Mouse (Mus musculus): ENCODE data around the gene Ubb.

The Ubb gene

DNA sequence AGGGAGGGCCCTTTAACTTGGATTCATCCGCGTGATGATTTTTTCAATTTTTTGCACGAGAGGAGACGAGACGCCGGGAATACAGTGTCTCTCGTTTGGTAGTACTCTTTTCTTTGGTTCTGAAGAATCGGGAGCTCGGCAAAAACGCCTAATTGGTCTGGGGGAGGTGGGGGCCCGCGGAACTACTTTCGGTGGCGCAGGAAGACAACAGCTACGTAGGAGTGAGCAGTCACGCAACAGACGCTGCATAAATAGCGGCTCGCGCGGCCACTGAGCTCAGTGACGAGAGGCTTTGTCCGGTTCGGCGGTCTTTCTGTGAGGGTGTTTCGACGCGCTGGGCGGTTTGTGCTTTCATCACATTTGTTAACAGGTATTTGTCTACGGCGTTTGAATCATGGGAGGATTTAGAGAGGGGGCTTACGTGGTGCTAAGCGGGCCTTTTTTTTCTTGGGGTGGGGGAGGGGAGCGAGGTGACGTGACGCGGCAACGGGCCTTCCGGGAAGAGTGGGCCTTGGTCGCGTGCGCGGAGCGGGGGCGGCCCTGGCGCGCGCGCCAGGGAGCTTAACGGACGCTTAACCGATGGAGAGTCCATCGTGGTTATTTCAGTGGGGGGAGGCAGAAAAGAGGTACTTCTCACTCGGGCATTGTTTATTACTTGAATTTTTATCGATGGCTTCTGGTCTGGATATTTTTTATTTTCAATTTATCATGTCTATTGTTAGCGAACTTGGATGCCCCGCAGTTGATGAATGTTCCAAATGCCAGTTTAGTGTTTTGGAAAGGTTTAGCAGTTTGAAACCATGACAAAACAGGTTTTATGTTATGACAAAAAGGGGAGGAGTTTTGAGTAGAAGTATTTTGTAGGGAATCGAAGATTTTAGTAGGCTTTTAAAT lies 502 bp downstream of the Ubb start:
- peak; percentile 80 to 89 for DNase-seq

DNA sequence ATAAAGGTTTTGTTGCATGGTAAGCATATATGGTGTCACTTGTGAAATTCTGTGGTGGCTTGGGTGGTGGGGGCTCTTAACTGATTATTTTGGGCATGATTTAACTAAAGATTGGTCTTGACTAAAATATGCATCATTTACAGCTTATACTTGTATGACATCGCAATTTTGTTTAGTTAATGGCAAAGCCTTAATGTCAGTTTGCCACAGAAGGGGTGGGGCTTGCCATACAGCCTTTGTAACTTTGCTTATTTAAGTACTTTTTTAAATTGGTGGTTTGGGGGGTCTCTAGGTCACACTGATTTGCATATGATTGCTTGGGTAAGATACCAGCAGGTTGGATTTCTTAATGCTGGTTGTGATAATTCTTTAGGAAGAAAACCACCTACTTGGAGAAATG lies 2.2 kb downstream of the Ubb start:
- DNase-seq, result no peak

DNA sequence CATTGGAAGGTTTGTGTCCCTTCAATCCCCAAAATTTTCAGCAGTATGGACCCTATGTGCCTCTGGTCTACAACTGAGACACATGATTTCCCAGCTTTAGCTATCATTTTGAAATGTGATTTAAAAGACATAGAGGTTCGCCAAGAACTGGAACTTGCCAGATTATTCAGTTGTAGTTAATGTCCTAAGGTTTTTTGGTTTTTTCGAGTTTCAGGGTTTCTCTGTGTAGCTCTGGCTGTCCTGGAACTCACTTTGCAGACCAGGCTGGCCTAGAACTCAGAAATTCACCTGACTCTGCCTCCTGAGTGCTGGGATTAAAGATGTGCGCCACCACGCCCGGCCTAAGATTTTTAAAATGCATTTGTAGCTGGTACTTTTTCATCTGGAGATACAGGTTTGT lies 2.7 kb downstream of the Ubb start:
- DNase-seq, result no peak

DNA sequence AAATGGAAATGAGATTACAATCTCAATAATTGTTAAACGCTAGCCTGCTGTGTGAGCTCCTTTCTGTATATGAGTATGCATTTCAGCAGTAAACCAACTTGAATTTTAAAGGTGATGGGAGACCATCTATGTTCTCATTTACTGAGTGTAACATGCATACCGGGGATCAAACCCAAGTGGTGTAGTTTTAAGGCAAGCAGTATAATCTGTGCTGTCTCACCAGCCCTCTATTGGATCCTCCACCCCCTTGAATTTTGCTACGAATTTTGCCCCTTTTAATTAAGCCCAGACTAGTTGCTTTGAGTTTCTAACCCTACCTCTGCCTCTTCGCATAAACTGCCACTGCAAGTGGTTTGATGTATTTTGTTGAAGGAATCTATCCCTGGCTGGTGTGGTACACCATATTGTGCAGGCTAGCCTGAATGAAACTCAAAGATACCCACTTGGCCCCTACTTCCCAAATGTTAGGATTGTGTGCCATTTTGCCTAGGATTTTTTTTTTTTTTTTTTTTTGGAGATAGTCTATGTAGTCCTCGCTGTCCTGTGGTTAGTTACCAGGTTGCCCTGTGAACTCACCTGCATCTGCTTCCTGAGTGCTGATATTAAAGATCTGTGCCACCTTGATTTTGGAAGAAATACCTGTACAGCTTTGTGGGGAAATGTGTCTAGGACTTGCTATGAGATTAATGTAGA lies 3.3 kb downstream of the Ubb start:
- DNase-seq, result no peak

DNA sequence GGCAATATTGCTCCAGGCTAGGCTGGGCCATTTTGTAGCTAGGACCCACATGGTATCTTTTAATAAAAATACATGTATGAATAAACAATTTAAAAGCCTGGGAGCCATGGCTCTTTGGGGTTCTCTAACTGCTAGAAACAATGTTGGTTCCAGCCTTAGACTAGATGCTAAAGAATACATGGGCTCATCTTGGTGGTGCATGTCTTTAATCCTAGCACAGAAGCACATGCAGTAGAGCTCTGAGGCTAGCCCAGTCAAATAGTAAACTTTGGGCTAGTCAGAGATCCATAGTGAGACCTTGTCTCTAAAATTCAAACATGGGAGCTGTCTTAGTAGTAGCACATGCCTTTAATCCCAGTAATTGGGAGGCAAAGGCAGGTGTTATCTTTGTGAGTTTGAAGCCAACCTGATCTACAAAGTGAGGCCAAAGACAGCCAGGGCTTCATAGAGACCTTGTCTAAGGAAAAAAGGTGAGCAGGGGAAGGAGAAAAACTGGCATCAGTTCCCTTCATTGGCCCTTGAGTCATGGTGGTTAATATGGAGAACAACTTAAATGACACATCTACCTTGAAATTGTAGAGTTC lies 4.1 kb downstream of the Ubb start:
- DNase-seq, result no peak

DNA sequence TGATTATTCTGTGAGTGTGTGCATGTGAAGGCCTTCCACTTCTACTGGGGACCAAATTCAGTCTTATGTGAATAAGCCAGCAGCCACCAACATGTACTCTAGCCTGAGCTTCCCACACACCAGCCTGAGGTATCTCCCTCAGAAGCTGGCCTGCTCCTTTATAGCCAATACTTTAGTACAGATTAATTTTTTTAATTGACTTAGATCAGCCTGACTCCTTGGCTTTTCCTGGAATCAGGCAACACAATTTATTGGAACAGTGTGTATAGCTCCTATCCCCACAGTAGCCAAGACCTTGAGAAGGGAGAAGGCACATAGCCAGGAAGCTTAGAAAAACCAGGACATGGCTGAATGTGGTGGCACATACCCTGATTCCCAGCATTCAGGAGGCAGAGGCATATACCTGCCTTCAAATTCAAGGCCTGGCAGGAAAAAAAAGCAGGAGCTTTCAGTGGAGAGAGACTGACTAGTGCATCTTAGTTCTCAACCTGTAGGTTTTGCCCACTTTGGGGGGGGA lies 5.0 kb downstream of the Ubb start:
- DNase-seq, result no peak

DNA sequence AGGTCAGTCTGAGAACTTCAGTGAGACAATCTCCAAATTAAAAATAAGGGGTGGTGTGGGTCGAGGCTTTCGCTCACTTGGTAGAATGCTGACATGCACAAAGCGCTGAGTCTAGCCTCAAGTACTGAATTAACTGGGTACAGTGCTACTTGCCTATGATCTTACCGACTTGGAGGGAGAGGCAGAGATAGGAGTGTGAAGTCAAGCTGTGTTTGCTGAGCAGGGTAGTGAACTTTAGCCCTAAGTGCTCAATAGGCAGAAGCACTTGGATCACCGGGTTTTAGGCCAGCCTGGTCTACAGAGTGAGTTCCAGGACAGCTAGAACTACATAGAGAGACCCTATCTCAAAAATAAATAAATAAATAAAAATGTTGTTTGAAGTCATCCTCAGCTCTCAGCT lies 6.2 kb downstream of the Ubb start:
- no peak for DNase-seq

DNA sequence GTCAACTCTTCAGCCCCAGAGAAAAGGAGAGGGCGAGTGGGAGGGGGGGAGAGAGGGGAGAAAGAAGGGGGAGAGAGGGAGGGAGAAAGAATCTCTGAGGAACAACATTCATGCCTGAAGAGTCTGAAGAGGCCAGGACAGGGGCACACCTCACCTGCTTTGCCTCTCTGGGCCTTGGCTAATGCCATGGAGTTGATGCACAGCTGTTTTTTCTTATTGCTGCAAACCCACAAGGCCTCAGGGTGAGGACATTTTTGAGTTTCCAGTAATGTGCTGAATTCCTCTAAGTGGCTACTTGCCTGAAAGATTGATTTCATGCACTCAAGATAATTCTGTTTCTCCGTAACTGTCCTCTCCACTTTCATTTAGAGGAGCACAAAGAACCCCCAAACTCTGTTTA lies 7.2 kb downstream of the Ubb start:
- DNase-seq, result no peak

DNA sequence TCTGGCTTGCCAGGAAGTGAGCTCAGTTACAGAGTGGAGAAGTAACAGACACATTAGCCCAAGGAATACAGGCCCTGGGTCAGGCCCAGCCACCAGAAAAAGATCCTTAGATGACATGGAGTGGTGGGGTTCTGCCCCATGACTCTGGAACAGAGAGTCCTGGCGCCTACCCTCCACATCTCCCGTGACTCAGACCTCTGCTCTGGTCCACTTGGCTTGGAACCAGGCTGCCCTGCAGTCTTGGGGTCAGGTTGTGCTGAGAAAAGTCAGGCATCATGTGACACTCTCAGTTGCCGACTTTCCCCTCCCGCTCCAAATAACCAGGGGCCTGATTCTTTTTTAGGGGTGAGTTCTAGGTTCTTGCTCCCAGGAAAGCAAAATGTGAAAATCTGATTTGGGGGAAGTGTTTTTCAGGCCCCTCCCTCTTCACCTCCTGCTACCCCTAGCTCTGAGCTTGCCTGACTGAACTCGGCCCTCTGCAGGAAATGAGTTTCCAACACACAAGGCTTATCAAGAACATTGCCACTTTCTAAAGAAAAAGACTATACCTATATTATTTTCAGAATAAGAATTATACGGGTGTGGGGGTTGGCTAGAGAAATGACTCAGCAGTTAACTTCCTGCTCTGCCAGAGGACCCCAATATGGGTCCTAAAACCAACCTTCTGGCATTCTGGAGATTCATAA lies 8.1 kb downstream of the Ubb start:
- DNase-seq, result no peak

DNA sequence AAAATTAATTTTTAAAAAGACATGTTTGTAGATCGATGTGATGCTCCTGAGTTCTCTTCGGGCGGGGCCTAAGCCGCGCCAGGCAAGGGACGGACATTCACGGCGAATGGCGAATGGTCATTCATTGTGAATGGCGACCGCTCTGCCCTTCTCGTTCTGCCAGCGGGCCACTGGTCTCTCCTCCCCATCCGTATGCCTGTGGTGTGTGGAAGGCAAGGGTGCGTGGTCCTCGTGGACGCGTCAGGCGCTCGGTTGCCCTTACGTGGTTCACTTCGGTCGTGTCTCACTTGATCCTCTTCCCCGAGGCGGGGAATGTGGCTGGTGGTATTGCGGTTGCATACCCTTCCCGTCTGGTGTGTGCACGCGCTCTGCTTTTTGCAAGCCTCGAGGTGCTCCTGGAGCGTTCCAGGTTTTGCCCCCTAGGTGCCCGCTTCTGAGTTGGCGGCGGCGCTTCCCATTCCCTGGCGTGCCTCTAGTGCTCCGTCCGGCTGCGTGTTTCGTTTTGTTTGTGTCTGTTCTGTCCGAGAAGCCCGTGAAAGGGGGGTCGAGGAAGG lies 9.6 kb downstream of the Ubb start:
- no peak for DNase-seq

DNA sequence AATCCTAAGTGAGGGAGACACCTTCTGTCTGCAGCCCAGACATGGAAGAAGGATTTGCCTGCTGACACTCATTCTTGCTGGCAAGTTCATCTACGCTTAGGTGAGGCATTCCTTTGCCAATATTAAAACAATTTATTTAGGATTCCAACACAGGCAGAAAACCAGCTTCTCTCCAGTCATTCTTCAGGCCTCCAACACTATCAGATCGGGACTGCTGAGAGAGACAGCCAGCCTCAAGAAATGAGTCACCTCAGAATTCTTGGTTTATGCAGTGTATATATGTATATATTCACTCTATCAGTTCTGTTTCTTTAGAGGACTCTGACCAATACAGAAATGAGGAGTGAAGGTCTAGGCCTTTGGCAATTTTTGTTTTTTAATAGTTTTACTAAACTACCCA lies 12.6 kb downstream of the Ubb start:
- no peak for DNase-seq

DNA sequence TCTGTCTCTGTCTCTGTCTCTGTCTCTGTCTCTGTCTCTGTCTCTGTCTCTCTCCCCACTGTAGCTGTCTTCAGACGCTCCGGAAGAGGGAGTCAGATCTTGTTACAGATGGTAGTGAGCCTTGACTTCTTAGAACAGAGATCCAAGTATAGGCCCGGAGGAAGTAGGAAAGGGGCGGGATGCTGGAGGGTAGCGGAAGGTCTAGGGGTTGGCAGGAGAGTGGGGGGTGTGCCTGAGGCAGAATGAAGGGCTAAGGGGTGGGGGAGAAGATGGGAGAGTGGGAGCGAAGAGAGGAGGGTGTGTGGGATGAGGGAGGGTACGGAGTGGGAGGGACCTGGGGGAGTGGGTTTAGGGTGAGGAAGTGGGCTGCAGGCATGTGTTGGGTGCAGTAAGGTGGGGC lies 14.8 kb downstream of the Ubb start:
- no peak for DNase-seq

DNA sequence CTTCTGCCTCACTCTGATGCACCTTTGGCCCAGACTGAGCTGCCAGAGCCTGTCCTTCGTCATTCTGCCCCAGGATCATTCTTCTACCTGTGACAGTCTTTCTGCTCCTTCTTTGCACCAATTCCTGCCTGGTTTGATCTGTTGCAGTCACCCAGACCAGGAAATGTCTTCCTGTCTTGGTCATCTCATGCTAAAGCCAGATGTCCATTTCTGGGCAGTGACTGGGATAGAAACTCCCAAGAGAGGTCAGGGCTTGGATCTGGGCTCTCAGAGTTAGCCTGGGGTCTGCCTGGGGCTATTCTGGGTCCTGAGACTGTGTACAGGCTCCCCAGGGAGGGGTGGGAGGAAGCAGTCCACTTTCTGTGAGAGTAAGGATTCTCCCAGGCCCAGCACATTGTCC lies 15.2 kb downstream of the Ubb start:
- DNase-seq, result no peak

DNA sequence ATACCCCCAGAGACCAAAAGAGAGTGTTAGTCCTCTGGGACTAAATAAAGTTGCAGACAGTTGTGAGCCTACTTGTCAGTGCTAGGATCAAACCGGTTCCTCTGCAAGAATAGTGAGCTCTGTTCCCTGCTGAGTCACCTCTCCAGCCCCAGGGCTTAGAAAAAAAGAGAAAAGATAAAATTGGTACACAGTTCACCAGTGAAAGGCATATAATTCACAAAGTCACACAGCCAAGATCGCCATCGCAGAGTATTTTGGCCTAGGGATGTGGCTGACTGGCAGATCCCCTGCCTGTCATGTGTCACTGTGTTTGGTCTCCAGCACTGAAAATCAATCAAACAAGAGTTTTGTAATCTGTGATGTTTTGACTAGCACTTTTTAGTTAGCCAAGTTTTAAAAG lies 17.3 kb downstream of the Ubb start:
- no peak for DNase-seq

DNA sequence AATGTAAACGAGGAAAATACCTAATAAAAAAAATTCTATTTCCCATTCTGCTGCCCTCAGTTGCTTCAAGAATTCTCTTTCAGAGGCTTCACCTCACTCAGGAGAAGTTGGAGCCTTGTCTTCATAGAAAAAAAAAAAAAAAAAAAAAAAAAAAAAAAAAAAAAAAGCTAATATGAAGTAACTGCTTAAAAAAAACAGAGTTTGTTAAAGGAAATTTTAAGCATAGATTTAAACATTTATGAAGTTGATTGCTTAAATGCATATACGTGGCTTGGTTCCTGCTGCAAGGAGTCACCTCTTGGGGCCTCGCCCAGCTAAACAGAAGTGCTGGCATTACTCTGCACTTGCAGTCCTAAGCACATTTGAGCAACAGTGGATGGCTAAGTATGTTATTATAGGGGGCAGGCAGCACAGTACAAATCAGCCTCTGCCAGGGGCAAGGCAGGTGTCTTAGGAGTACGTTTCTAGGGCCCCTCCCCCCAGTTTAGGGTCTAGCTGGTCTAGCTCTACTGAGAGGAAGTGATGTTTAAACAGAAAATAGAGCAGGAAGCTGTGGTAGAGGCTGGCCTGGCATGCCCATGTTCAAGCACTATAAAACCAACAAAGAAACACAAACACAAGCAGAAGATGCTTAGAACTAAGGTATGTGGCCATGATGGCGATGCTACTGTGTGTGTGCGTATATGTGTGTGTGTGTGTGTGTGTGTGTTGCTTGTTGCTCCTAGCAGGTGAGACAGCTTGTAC lies 23.2 kb downstream of the Ubb start, which contains the start of gene Trpv2:
Gene Trpv2 (plus strand): TSS at position 528 of the 744 bp plus-strand sequence.
- peak in 1 of 2 experiments; percentile 38 for DNase-seq

DNA sequence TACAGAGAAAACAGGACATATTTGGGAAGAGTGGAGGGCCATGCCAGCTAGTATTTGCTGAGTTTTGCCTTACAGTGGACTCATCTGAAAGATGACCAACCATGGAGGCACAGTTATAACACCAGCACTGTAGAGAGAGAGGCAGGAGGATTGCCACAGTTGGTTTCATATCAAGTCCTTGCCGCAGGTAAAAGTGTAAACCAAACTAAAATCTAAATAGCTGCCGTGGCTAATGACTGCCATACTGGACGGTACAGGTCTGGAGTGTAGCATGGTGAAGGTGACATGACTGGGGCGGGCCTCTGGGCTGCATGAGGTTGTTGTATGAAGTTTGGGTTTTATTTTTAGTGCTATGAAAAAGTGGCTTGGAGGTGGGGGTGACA lies 23.7 kb downstream of the Ubb start:
- DNase-seq, result no peak

DNA sequence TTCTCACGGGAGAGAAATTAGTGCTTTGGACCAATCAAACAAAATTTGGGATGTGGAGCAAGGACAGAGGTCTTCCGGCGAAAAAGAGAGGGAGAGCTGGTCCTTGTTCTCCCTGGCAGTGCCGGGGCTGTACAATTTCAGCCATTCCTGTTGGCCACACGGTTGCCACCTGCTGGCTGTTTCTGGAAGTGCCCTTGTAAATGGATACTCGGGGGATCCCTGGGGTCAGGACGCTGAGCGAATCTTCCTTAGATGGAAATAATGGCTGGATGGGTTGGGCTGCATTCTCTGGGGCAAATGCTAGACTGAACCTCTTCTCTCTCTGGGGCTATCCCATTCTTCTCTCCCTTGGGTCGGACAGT lies 24.3 kb downstream of the Ubb start:
- DNase-seq, result peak; percentile 68 to 89

DNA sequence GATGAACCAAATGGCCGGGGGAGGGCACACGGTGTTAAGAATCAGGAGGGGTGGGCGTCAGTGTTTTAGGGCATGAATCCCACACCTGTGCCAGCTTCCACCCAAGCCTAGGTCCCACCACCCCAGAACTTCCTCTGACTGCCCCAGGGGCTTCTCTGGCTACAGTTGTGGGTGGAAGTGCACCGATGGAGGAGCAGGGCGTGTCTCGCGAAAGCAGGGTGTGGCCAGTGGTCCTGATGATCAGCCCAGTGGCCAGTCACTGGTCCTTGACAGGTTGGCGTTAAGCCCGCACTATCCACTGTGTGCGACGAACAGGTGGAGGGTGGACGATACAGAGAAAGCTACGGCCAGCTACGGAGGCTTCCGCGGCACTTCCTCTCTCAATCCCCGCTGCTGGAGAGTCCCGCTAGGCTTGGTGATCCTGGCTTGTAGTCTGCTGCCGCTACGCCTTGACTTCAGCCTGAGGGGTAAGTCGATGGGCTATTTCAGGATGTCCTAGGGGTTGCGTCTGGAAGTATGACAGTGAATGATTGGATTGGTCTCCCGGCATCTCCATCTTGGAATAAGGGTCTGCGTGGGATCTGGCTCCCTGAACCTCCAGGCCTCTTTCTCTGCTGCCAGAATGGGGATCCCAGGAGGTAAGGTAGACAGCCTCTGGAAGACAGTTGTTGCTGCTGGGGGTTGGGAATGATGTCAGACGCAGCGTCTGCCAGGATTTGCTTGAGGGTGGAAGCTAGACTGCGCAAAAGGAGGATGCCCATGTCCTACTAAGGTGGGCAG lies 24.9 kb downstream of the Ubb start:
- peak; percentile 33 to 53 for DNase-seq

DNA sequence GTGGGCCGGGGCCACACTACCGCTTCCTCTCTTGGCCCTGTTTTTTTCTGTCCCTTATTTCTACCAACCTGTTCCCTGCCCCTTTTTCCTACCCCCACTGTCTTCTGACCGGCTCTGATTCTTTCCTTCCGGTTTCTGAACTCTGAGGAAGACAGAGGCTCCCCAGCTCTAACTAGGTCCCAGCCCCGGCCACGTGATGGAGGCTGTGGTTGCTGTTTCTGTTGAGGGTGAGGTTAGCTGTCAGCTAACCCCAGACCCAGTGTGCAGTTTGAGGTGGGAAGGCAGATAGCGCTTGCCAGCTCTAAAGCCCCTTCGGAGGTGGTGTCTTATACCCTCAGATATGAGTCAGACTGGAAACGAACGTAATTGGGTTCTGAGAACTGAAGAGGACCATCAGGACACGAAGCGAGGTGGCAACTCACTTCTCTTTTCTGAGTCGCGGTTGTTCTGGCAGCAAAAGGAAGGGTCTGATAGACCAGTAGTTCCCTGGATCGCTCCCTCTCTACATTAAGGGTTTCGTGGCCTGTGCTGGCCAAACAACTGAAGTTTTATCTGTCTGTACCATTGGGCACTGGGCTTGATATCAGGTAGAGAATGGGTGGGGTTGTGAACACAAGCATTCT lies 25.7 kb downstream of the Ubb start:
- peak; percentile 69 to 71 for DNase-seq

DNA sequence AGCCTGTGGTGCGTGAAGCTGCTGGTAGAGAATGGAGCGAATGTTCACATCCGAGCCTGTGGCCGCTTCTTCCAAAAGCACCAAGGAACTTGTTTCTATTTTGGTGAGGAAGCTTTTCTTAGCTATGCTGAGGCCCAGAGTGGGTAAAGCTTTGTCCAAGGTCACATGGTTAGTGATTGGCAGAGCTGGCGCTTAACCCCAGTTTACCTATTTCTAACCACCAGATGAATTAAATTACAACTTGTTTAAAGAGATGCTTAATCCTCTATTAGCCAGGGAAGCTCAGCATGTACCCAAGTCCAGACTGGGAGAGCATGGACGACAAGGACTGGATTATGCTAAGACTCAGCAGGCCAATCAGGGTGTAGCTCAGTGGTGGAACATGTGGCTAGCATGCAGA lies 32.1 kb downstream of the Ubb start:
- DNase-seq, result no peak

DNA sequence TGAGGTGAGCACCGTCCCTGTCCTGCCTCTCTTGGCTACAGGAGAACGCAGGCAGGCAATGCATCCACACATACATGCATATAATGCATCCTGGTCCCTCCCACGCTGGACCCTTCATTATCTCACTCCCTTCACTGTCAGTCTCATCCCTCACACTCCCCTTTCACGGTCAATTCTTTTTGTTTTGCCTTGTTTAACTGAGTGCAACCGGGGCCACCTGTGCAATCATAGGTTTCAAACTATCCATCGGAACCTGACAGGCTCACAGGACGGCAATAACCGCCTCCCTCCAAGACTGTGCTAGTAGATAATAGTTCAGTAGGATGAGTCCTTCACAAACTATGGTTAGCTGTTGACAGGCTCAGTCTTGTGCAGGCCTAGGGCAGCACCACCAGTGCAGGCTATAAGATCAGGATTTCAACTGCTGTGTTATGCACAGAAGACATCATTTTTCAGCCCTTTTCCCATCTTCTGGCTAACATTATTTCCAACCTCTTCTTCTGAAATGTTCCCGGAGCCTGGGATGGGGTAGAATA lies 33.8 kb downstream of the Ubb start:
- no peak for DNase-seq
